Mouse (Mus musculus): ENCODE results near the gene Tnnt3. TPM values are rescaled to one million over a fixed set of nuclear protein-coding genes. Genes with fewer than 3 reads are reported as not detected.
A peak's percentile ranks its signal among the peaks of the same experiment; 100 is the strongest.

Tnnt3 gene
- 14.9 and 26.9 TPM in 2 replicates for polyA plus RNA-seq (2015; fragmentation: Nextera tagmentation; extraction: Ambion mirVana)

GRCm38 (mm10) chr7:142498575-142498974, at the start of gene Tnnt3:
Gene Tnnt3, plus strand, starts transcription at chr7:142498836.
- WGBS: 85% methylated on average over 2 of the region's 2 CpGs

GRCm38 (mm10) chr7:142449038-142449617, 49.5 kb upstream of the Tnnt3 start:
- no peaks in the 10 kb centered on the region for H3K36me3 ChIP-seq
- ATAC-seq (ENCODE audit: low FRiP score): no peak
- no peaks in the 10 kb centered on the region for H3K9me3 ChIP-seq (replicated peaks)
- H3K4me2 ChIP-seq: no peak overlapping the region
- no peak overlapping the region for H3K4me3 ChIP-seq (replicated peaks)
- no peaks in the 10 kb centered on the region for H3K4me1 ChIP-seq
- WGBS: 82% methylated on average over 6 of the region's 6 CpGs
- H3K27me3 ChIP-seq (replicated peaks): no peaks in the 10 kb centered on the region
- H3K9ac ChIP-seq (replicated peaks): no peak overlapping the region
- H3K27ac ChIP-seq (replicated peaks): no peak overlapping the region

More at GRCm38 (mm10) chr7:142498575-142498974, at the start of gene Tnnt3:
- Histone ChIP-seq H3K4me3 (replicated peaks) (no peak within 1 kb of the TSS), H3K4me2 (no peak within 1 kb of the TSS), H3K9me3 (replicated peaks) (no peaks in the 10 kb centered on the region), H3K27ac (replicated peaks) (no peak within 1 kb of the TSS), H3K4me1 (no peaks in the 10 kb centered on the region), H3K9ac (replicated peaks) (no peak within 1 kb of the TSS), H3K36me3 (no peaks in the 10 kb centered on the region), H3K27me3 (replicated peaks) (0 out of 2 replicates have a peak, but pooled peaks cover 2% of the 10 kb centered on the region)
- no peak for ATAC-seq (ENCODE audit: low FRiP score)

GRCm38 (mm10) chr7:142454706-142455105, 43.9 kb upstream of the Tnnt3 start:
- Histone ChIP-seq H3K27ac (replicated peaks) (0 out of 2 replicates have a peak overlapping the region, but pooled peaks have one; percentile 15), H3K9me3 (replicated peaks) (no peaks in the 10 kb centered on the region), H3K36me3 (no peaks in the 10 kb centered on the region), H3K4me1 (peaks cover 17% of the 10 kb centered on the region), H3K4me3 (replicated peaks) (no peak overlapping the region), H3K27me3 (replicated peaks) (no peaks in the 10 kb centered on the region), H3K4me2 (no peak overlapping the region), H3K9ac (replicated peaks) (no peak overlapping the region)
- no peak for ATAC-seq (ENCODE audit: low FRiP score)
- WGBS: 27% methylated on average over 1 of the region's 1 CpGs

GRCm38 (mm10) chr7:142455251-142455650, 43.4 kb upstream of the Tnnt3 start:
- ATAC-seq (ENCODE audit: low FRiP score): no peak
- no peaks in the 10 kb centered on the region for H3K27me3 ChIP-seq (replicated peaks)
- 0 out of 2 replicates have a peak overlapping the region, but pooled peaks have one; percentile 15 for H3K27ac ChIP-seq (replicated peaks)
- H3K9ac ChIP-seq (replicated peaks): no peak overlapping the region
- H3K4me1 ChIP-seq: peaks cover 17% of the 10 kb centered on the region
- H3K9me3 ChIP-seq (replicated peaks): no peaks in the 10 kb centered on the region
- H3K4me3 ChIP-seq (replicated peaks): no peak overlapping the region
- H3K4me2 ChIP-seq: no peak overlapping the region
- WGBS: 60% methylated on average over 2 of the region's 2 CpGs
- no peaks in the 10 kb centered on the region for H3K36me3 ChIP-seq

- Histone ChIP-seq H3K27me3 (replicated peaks) (no peaks in the 10 kb centered on the region), H3K4me2 (no peak overlapping the region), H3K4me3 (replicated peaks) (no peak overlapping the region), H3K27ac (replicated peaks) (peak overlapping the region; percentile 76), H3K4me1 (peaks cover 17% of the 10 kb centered on the region), H3K9me3 (replicated peaks) (no peaks in the 10 kb centered on the region), H3K36me3 (no peaks in the 10 kb centered on the region), H3K9ac (replicated peaks) (no peak overlapping the region)
- WGBS: 80% methylated on average over 3 of the region's 3 CpGs
- ATAC-seq (ENCODE audit: low FRiP score): no peak
Observed at GRCm38 (mm10) chr7:142456806-142457205, 41.8 kb upstream of the Tnnt3 start.

- H3K27ac ChIP-seq (replicated peaks): peak overlapping the region; percentile 76
- no peaks in the 10 kb centered on the region for H3K27me3 ChIP-seq (replicated peaks)
- no peak overlapping the region for H3K9ac ChIP-seq (replicated peaks)
- H3K4me2 ChIP-seq: no peak overlapping the region
- no peaks in the 10 kb centered on the region for H3K36me3 ChIP-seq
- no peaks in the 10 kb centered on the region for H3K9me3 ChIP-seq (replicated peaks)
- peaks cover 17% of the 10 kb centered on the region for H3K4me1 ChIP-seq
- 43% methylated on average over 3 of the region's 3 CpGs for WGBS
- ATAC-seq (ENCODE audit: low FRiP score): no peak; the same call in 1 of the 2 replicates
- no peak overlapping the region for H3K4me3 ChIP-seq (replicated peaks)
Observed at GRCm38 (mm10) chr7:142457227-142457811, 41.3 kb upstream of the Tnnt3 start.

- Histone ChIP-seq H3K27ac (replicated peaks) (peak overlapping the region; percentile 76), H3K36me3 (no peaks in the 10 kb centered on the region), H3K4me3 (replicated peaks) (no peak overlapping the region), H3K27me3 (replicated peaks) (no peaks in the 10 kb centered on the region), H3K4me2 (no peak overlapping the region), H3K4me1 (peaks cover 17% of the 10 kb centered on the region), H3K9me3 (replicated peaks) (no peaks in the 10 kb centered on the region), H3K9ac (replicated peaks) (no peak overlapping the region)
- no peak for ATAC-seq (ENCODE audit: low FRiP score)
- WGBS: 51% methylated on average over 2 of the region's 2 CpGs
Observed at GRCm38 (mm10) chr7:142458026-142458425, 40.6 kb upstream of the Tnnt3 start.

GRCm38 (mm10) chr7:142458676-142459298, 39.8 kb upstream of the Tnnt3 start:
- ATAC-seq (ENCODE audit: low FRiP score): no peak
- no peak overlapping the region for H3K4me3 ChIP-seq (replicated peaks)
- H3K27ac ChIP-seq (replicated peaks): no peak overlapping the region
- no peak overlapping the region for H3K4me2 ChIP-seq
- 84% methylated on average over 5 of the region's 5 CpGs for WGBS
- H3K9me3 ChIP-seq (replicated peaks): no peaks in the 10 kb centered on the region
- no peaks in the 10 kb centered on the region for H3K36me3 ChIP-seq
- peaks cover 17% of the 10 kb centered on the region for H3K4me1 ChIP-seq
- H3K9ac ChIP-seq (replicated peaks): no peak overlapping the region
- no peaks in the 10 kb centered on the region for H3K27me3 ChIP-seq (replicated peaks)

GRCm38 (mm10) chr7:142459299-142459691, 39.3 kb upstream of the Tnnt3 start:
- H3K4me2 ChIP-seq: no peak overlapping the region
- H3K9me3 ChIP-seq (replicated peaks): no peaks in the 10 kb centered on the region
- no peaks in the 10 kb centered on the region for H3K27me3 ChIP-seq (replicated peaks)
- H3K4me3 ChIP-seq (replicated peaks): no peak overlapping the region
- peaks cover 17% of the 10 kb centered on the region for H3K4me1 ChIP-seq
- H3K27ac ChIP-seq (replicated peaks): no peak overlapping the region
- ATAC-seq (ENCODE audit: low FRiP score): no peak
- H3K9ac ChIP-seq (replicated peaks): no peak overlapping the region
- no peaks in the 10 kb centered on the region for H3K36me3 ChIP-seq
- 95% methylated on average over 2 of the region's 2 CpGs for whole genome bisulfite sequencing

GRCm38 (mm10) chr7:142460636-142461077, 38.0 kb upstream of the Tnnt3 start, which contains the start of gene Lsp1:
Gene Lsp1, plus strand, starts transcription at chr7:142460809.
- Histone ChIP-seq H3K36me3 (no peaks in the 10 kb centered on the region), H3K4me1 (peaks cover 17% of the 10 kb centered on the region), H3K4me2 (no peak within 1 kb of the TSS), H3K27me3 (replicated peaks) (no peaks in the 10 kb centered on the region), H3K9me3 (replicated peaks) (no peaks in the 10 kb centered on the region), H3K4me3 (replicated peaks) (no peak within 1 kb of the TSS), H3K9ac (replicated peaks) (no peak within 1 kb of the TSS), H3K27ac (replicated peaks) (no peak within 1 kb of the TSS)
- 91% methylated on average over 7 of the region's 7 CpGs for WGBS
- no peak for ATAC-seq (ENCODE audit: low FRiP score)

- Histone ChIP-seq H3K9me3 (replicated peaks) (no peaks in the 10 kb centered on the region), H3K4me3 (replicated peaks) (no peak overlapping the region), H3K36me3 (no peaks in the 10 kb centered on the region), H3K9ac (replicated peaks) (no peak overlapping the region), H3K27ac (replicated peaks) (no peak overlapping the region), H3K4me2 (no peak overlapping the region), H3K27me3 (replicated peaks) (no peaks in the 10 kb centered on the region), H3K4me1 (peaks cover 14% of the 10 kb centered on the region)
- WGBS: 91% methylated on average over 2 of the region's 2 CpGs
- ATAC-seq (ENCODE audit: low FRiP score): no peak
Observed at GRCm38 (mm10) chr7:142461446-142461845, 37.2 kb upstream of the Tnnt3 start.

- WGBS: 90% methylated on average over 6 of the region's 6 CpGs
- no peaks in the 10 kb centered on the region for H3K36me3 ChIP-seq
- H3K27me3 ChIP-seq (replicated peaks): no peaks in the 10 kb centered on the region
- no peak overlapping the region for H3K9ac ChIP-seq (replicated peaks)
- H3K4me1 ChIP-seq: peaks cover 9% of the 10 kb centered on the region
- H3K4me2 ChIP-seq: no peak overlapping the region
- no peak overlapping the region for H3K4me3 ChIP-seq (replicated peaks)
- ATAC-seq (ENCODE audit: low FRiP score): no peak
- no peak overlapping the region for H3K27ac ChIP-seq (replicated peaks)
- H3K9me3 ChIP-seq (replicated peaks): no peaks in the 10 kb centered on the region
Observed at GRCm38 (mm10) chr7:142462190-142462589, 36.4 kb upstream of the Tnnt3 start.

Data from neural tube, embryonic 15.5 days (tissue).